Mouse (Mus musculus) left cerebral cortex, postnatal 25 days (tissue): Measurements from ENCODE around the gene Pter. TPM values are rescaled to one million over a fixed set of nuclear protein-coding genes. Genes with fewer than 3 reads are reported as not detected.

Experiments used
- DNase-seq, 2 experiments: peaks; one replicate each; pipeline ENCODE4 v3.0.0; 2022; ENCODE audit warnings: low spot score in 2 of 2, mixed read lengths in 1 of 2
- intact Hi-C: fragments of 180-260 bp; cut with DNase I; formaldehyde crosslinking; loops from one replicate; pipeline ENCODE4 v1.15.1; 2025
- total RNA-seq, 2 experiments: library from RNA; stranded (reverse); gene quantifications; 2 replicates each; pipeline ENCODE4 v1.2.3; 2021

Pter gene
- 1 to 10 TPM in 1 of 2 experiments, under 1 TPM in 1; 0.39 to 1.5 TPM for total RNA-seq

GRCm38 (mm10) chr2:12923804-12924591 lies at the start of gene Pter:
Pter (plus strand) TSS chr2:12924041.
- intact Hi-C loops, result no loop called here
- peak in 1 of 2 experiments; percentile 35 for DNase-seq

DNA sequence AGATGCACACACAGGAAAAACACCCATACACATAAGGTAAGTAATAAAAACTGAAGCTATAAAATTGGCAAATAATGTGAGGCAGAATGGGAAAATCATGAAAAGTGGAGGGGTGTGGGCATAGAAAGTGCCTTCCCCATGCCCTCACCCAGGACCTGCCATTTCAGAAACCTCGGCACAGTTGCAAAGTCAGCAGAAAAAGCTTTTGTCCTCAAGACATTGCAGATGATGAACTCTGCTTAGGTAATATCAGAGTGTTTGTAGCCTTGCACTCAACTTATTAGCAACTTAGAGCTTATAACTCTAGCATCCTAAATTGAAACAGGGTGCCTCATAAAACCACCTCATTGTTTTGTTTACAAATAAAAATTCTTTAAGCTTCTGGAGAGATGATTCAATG lies 49.6 kb upstream of the Pter start:
- intact Hi-C loops, result no loop called here
- DNase-seq, result no peak

DNA sequence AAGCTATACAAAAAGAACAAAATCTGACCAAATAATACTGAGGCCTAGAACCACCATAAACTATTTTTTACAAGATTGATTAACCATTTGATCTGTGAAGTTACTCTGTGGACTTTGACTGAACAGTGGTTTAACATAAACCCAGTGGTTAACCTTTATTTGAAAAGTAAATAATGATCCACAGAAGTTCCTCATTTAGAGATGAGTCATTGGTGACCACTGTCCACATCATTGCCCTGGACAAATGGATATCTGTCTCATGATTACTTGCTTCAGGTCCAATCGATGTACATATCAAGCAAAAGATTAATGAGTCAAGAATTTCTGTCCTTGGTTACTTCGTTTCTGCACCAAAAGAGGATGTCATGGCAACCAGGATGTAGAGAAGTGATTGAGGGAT lies 44.3 kb upstream of the Pter start:
- intact Hi-C loops, result no loop called here
- no peak for DNase-seq

- intact Hi-C loops, result no loop called here
- no peak for DNase-seq
Observed at GRCm38 (mm10) chr2:12881009-12881408, 42.8 kb upstream of the Pter start.

- peak; percentile 63 to 80 for DNase-seq
Observed at GRCm38 (mm10) chr2:12883276-12883914, 40.4 kb upstream of the Pter start.

DNA sequence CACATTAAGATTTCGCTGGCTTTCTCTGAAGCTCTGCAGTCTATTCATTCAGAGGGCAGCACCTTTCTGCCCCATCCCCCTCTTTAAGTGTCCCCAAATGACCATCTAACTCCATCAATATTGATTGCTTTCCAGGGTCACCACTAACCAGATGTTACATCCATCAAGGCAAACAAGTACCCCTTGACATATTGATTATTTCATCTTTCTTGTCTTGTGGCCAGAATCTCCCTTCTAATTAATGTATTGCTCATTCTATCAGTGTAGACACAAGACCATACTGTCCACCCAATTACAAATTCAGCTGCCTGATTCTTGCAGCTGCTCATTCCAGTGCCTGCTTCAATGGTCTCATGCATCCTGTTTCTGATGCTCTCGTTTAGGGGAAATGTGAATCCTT lies 36.8 kb upstream of the Pter start:
- no peak for DNase-seq
- intact Hi-C loops, result no loop called here

More at GRCm38 (mm10) chr2:12883276-12883914, 40.4 kb upstream of the Pter start:
- intact Hi-C loops, result loop anchor here (1.0 kb wide), 1 partner anchor 126 kb away; no protein-coding TSS in a partner anchor

DNA sequence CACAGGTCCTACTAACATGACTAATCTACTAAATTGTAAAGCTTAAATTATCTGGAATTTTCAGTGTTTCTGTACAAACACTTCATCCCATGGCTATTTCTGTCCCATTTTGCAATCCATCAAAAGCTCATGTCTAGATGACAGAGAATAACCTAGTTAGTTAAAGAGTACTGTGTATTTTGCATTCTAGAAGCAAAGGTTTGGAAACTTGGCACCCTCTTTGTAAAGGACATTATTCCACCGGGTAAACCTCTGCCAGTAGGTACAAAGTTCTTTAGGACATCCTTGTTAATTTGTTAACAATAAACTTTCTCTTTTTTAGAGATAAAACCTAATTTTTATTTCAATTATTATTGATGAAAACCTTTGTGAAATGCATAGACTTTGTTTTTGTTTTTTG lies 18.1 kb upstream of the Pter start:
- intact Hi-C loops, result no loop called here
- no peak for DNase-seq

DNA sequence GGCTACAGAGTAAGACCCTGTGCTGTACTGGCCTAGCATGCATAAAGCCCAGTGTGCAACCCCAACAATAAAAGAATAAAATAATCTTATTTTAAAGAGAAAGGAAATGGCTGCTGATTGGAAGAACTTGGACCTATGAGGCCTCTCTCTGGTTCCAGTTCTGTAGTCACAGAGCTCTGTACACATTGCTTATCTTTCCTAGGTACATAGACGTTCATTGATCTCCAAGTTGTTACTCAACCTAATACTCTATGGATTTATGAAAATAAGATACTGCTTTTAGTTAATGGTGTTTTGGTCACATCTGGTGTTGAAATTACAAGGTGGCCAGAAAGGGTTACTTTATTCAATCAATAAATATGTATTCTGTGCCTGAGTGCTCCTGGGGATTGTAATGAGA lies 1.8 kb downstream of the Pter start:
- intact Hi-C loops, result no loop called here

GRCm38 (mm10) chr2:12930338-12930737 lies 6.5 kb downstream of the Pter start:
- DNase-seq, result no peak
- intact Hi-C loops, result no loop called here

More for the DNA sequence above, 1.8 kb downstream of the Pter start:
- DNase-seq, result no peak

- intact Hi-C loops, result no loop called here
- DNase-seq, result no peak
Observed at GRCm38 (mm10) chr2:12933905-12934304, 10.1 kb downstream of the Pter start.

DNA sequence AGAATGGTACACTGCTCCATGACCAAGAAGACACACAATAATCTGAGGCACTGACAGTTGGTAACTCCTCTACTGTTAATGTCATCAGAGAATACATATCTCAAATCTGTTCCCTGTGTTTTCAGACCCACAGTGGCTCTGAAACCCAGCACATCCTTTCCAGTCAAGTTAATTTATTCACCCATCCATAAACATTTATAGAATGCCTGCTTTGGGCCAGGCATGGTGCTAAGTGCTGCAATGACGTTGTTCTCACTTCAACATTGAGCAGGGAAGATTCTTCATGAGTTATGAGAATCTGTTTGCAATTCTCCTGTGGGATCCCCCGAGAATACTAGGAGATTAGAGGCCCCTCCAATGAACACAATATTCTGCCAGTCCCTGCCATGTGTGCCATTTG lies 11.4 kb downstream of the Pter start:
- DNase-seq, result peak in 1 of 2 experiments; percentile 65

GRCm38 (mm10) chr2:12937461-12938217 lies 13.8 kb downstream of the Pter start:
- no peak for DNase-seq
- intact Hi-C loops, result no loop called here

More for the DNA sequence above, 11.4 kb downstream of the Pter start:
- intact Hi-C loops, result no loop called here

GRCm38 (mm10) chr2:12938641-12939040 lies 14.8 kb downstream of the Pter start:
- no peak for DNase-seq
- intact Hi-C loops, result no loop called here

- DNase-seq, result no peak
- intact Hi-C loops, result no loop called here
Observed at GRCm38 (mm10) chr2:12956703-12957424, 33.0 kb downstream of the Pter start.

DNA sequence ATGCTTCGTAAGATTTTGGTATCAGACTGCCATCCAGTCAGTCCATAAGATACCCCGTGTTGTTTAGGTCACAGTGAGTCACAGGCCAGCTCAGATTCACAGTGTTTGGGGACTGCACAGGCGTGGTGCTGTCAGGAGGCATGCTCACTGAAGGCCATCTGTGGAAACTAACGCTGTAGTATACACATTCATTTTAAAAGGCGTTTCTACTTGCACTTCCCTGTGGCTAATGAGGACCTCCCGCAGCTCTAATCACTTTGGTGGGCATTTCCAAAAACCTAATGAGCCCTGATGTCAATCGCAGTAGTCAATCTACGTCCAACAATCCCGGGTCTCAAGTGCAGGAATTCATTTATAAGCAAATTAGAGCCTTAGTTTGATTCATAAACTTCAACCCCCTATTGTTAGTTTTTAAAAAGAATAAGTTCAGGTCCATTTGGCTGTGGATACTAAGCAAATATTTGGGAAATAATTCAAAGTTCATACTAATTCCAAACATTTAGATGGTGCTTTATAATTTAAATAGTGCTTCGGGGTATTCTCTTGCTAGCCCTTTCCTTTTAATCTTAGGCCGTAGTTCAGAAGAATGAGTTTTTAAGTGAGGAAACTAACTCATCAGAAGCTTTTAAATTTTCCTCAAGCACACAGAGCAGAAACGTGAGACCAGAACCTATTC lies 46.3 kb downstream of the Pter start:
- DNase-seq, result no peak
- intact Hi-C loops, result no loop called here

- intact Hi-C loops, result no loop called here
- no peak for DNase-seq
Observed at GRCm38 (mm10) chr2:12973752-12974151, 49.9 kb downstream of the Pter start.

- intact Hi-C loops, result no loop called here
- DNase-seq, result no peak
Observed at GRCm38 (mm10) chr2:12977367-12977766, 53.5 kb downstream of the Pter start.

GRCm38 (mm10) chr2:12978771-12979170 lies 54.9 kb downstream of the Pter start:
- intact Hi-C loops, result no loop called here
- no peak for DNase-seq
